Mouse (Mus musculus) ES-CJ7 (cell line): Measurements from ENCODE around the gene Nf1.

Experiments used
- DNase-seq: peaks from one replicate; pipeline ENCODE4 v3.0.0; 2011; ENCODE audit warnings: low read depth, low spot score

Gene Nf1

GRCm38 (mm10) chr11:79328060-79328459 is 11.4 kb upstream of the Nf1 start:
- DNase-seq: no peak

- DNase-seq: no peak
Measured at GRCm38 (mm10) chr11:79329585-79329984, 9.9 kb upstream of the Nf1 start.

- no peak for DNase-seq
Measured at GRCm38 (mm10) chr11:79335077-79335476, 4.4 kb upstream of the Nf1 start.

- peak; percentile 74 for DNase-seq
Measured at GRCm38 (mm10) chr11:79336722-79337267, 2.7 kb upstream of the Nf1 start.

- no peak for DNase-seq
Measured at GRCm38 (mm10) chr11:79338621-79339020, 872 bp upstream of the Nf1 start.

GRCm38 (mm10) chr11:79339808-79340781 is 602 bp downstream of the Nf1 start:
- DNase-seq: peak; percentile 50

- no peak for DNase-seq
Measured at GRCm38 (mm10) chr11:79356995-79357394, 17.5 kb downstream of the Nf1 start.

- no peak for DNase-seq
Measured at GRCm38 (mm10) chr11:79357397-79357796, 17.9 kb downstream of the Nf1 start.

GRCm38 (mm10) chr11:79364956-79365355 is 25.5 kb downstream of the Nf1 start:
- peak; percentile 50 for DNase-seq

- DNase-seq: no peak
Measured at GRCm38 (mm10) chr11:79366284-79366683, 26.8 kb downstream of the Nf1 start.

- DNase-seq: peak; percentile 28
Measured at GRCm38 (mm10) chr11:79373031-79373430, 33.5 kb downstream of the Nf1 start.

GRCm38 (mm10) chr11:79398336-79398735 is 58.8 kb downstream of the Nf1 start:
- peak; percentile 84 for DNase-seq

- DNase-seq: no peak
Measured at GRCm38 (mm10) chr11:79403625-79404319, 64.3 kb downstream of the Nf1 start.

GRCm38 (mm10) chr11:79413761-79414513 is 74.4 kb downstream of the Nf1 start:
- no peak for DNase-seq

- no peak for DNase-seq
Measured at GRCm38 (mm10) chr11:79422496-79422895, 83.0 kb downstream of the Nf1 start.

- peak; percentile 81 for DNase-seq
Measured at GRCm38 (mm10) chr11:79426571-79426970, 87.1 kb downstream of the Nf1 start.

- peak; percentile 95 for DNase-seq
Measured at GRCm38 (mm10) chr11:79427638-79428037, 88.1 kb downstream of the Nf1 start.

- DNase-seq: no peak
Measured at GRCm38 (mm10) chr11:79435252-79435651, 95.8 kb downstream of the Nf1 start.

GRCm38 (mm10) chr11:79448361-79448760 is 108.9 kb downstream of the Nf1 start:
- DNase-seq: no peak

- DNase-seq: no peak
Measured at GRCm38 (mm10) chr11:79452966-79453365, 113.5 kb downstream of the Nf1 start.

- DNase-seq: no peak
Measured at GRCm38 (mm10) chr11:79457928-79458327, 118.4 kb downstream of the Nf1 start.

GRCm38 (mm10) chr11:79459846-79460245 is 120.4 kb downstream of the Nf1 start:
- no peak for DNase-seq
